11 mouse cellular contexts compared by ENCODE assay signal in genomic region chr5:20653425-20654185, GRCm38 (mm10).
A peak's percentile ranks its signal among the peaks of the same experiment; 100 is the strongest.
DNase-seq lines count a peak whose midpoint lies in the region; ATAC-seq and TF ChIP-seq lines count a peak whose summit lies in the region.
"Had no signal": no experiment of that assay in that cellular context is flagged by ENCODE, and none has a peak within 500 bp of the region (broad histone marks: within the 10 kb centered on the region; RNA-seq: fewer than 3 reads in every experiment).

No protein-coding gene starts in this region.

- no peaks in the 10 kb centered on the region for H3K27me3 ChIP-seq in intestine, postnatal 0 days (replicated peaks; ENCODE audit: control insufficient read depth, insufficient read depth, low read length)
- no peaks in the 10 kb centered on the region for H3K27me3 ChIP-seq in intestine, embryonic 15.5 days (replicated peaks)

- TF ChIP-seq CTCF in intestine, postnatal 0 days (IDR thresholded peaks at IDR 0.05; ENCODE audit: low read depth) = peak; percentile 48

- no peak overlapping the region for H3K9ac ChIP-seq in intestine, postnatal 0 days (ENCODE audit: low read depth, low read length)
- H3K9ac ChIP-seq in intestine, embryonic 15.5 days = no peak overlapping the region

- WGBS in intestine, postnatal 0 days = 57% methylated on average over 11 of the region's 11 CpGs
- WGBS in intestine, embryonic 15.5 days = 59% methylated on average over 11 of the region's 11 CpGs

- no peaks in the 10 kb centered on the region for H3K9me3 ChIP-seq in intestine, postnatal 0 days (ENCODE audit: control insufficient read depth)
- no peaks in the 10 kb centered on the region for H3K9me3 ChIP-seq in intestine, embryonic 15.5 days

- H3K27ac ChIP-seq in intestine, postnatal 0 days (ENCODE audit: low read depth, low read length) = no peak overlapping the region
- H3K27ac ChIP-seq in intestine, embryonic 15.5 days = no peak overlapping the region
- H3K27ac ChIP-seq: macrophage had no signal

- H3K4me1 ChIP-seq in intestine, postnatal 0 days (replicated peaks; ENCODE audit: control insufficient read depth, insufficient read depth, low read length) = no peaks in the 10 kb centered on the region
- no peaks in the 10 kb centered on the region for H3K4me1 ChIP-seq in intestine, embryonic 15.5 days (replicated peaks)

- H3K4me2 ChIP-seq in intestine, postnatal 0 days (replicated peaks; ENCODE audit: low read depth) = no peak overlapping the region
- no peak overlapping the region for H3K4me2 ChIP-seq in intestine, embryonic 15.5 days (replicated peaks)

- no peaks in the 10 kb centered on the region for H3K36me3 ChIP-seq in intestine, postnatal 0 days (ENCODE audit: control insufficient read depth, insufficient read depth)
- H3K36me3 ChIP-seq in intestine, embryonic 15.5 days = no peaks in the 10 kb centered on the region

- no peak for ATAC-seq in intestine, postnatal 0 days
- no peak for ATAC-seq in intestine, embryonic 15.5 days

- DNase-seq in cerebellum, postnatal 25 days = peak; percentile 21 to 27
- DNase-seq in cerebellum, postnatal 4 days (ENCODE audit: low spot score in 2 of 2) = no peak
- DNase-seq in right cerebral cortex, adult 2 months (ENCODE audit: low spot score in 2 of 2) = peak; percentile 49 to 64
- DNase-seq in right cerebral cortex, postnatal 4 days = no peak
- DNase-seq in right cerebral cortex, postnatal 25 days = peak; percentile 48
- no peak for DNase-seq in frontal cortex, adult 2 months (ENCODE audit: extremely low spot score in 1 of 2, low spot score in 1 of 2)
- DNase-seq: heart, adult 18-20 months; kidney, adult 9 months had no signal

- no peak overlapping the region for H3K4me3 ChIP-seq in intestine, postnatal 0 days (ENCODE audit: low read depth, low read length)
- no peak overlapping the region for H3K4me3 ChIP-seq in intestine, embryonic 15.5 days (replicated peaks)

Comparison
In these comparisons a context has a peak if more than half of its experiments do, and no peak if none do; other contexts are left out.
1. DNase-seq: peak in cerebellum, postnatal 25 days (2 of 2), right cerebral cortex, adult 2 months (2 of 2) and right cerebral cortex, postnatal 25 days (single experiment); none in cerebellum, postnatal 4 days (0 of 2), right cerebral cortex, postnatal 4 days (single experiment) and frontal cortex, adult 2 months (0 of 2).